17 mouse cellular contexts compared by ENCODE assay signal in genomic region chr12:28800891-28801290, GRCm38 (mm10). TPM values are rescaled to one million over a fixed set of nuclear protein-coding genes. Genes with fewer than 3 reads are reported as not detected.
DNase-seq lines count a peak whose midpoint lies in the region; ATAC-seq and TF ChIP-seq lines count a peak whose summit lies in the region.
"Had no signal": no experiment of that assay in that cellular context is flagged by ENCODE, and none has a peak within 500 bp of the region (broad histone marks: within the 10 kb centered on the region; RNA-seq: fewer than 3 reads in every experiment).

No protein-coding gene starts in this region.

- H3K9ac ChIP-seq in forebrain, embryonic 12.5 days, result no peak overlapping the region; the same call in 1 of the 2 replicates
- no peak overlapping the region for H3K9ac ChIP-seq in forebrain, embryonic 11.5 days (ENCODE audit: low read length)
- 0 out of 2 replicates have a peak overlapping the region, but pooled peaks have one; percentile 8 for H3K9ac ChIP-seq in liver, adult 2 months (ENCODE audit: low read depth, low read length)
- H3K9ac ChIP-seq in liver, embryonic 11.5 days (ENCODE audit: low read depth, low read length), result no peak overlapping the region
- H3K9ac ChIP-seq in limb, embryonic 13.5 days, result no peak overlapping the region
- H3K9ac ChIP-seq: limb, embryonic 15.5 days had no signal

- no peak for TF ChIP-seq POLR2A in liver, adult 2 months (IDR thresholded peaks at IDR 0.05; ENCODE audit: extremely low read depth, insufficient read depth, low read length)

- no peak for DNase-seq in forebrain, embryonic 11.5 days (ENCODE audit: low spot score)
- peak; percentile 95 for DNase-seq in liver, adult 2 months (ENCODE audit: extremely low read depth, low read depth, low spot score)
- no peak for DNase-seq in liver, embryonic 11.5 days (ENCODE audit: low spot score)
- peak; percentile 85 for DNase-seq in A20 (ENCODE audit: low read depth, low spot score)
- DNase-seq in kidney, postnatal 10 days, result no peak
- DNase-seq: adrenal gland, postnatal 10 days; cerebellum, adult 11 months; heart, adult 2 months; kidney, adult 11 months; lung, adult 2 months; right cerebral cortex, postnatal 25 days; thymus, postnatal 25 days had no signal

- H3K4me1 ChIP-seq in forebrain, embryonic 12.5 days, result peaks cover 43% of the 10 kb centered on the region
- H3K4me1 ChIP-seq in forebrain, embryonic 11.5 days (replicated peaks; ENCODE audit: control insufficient read depth, insufficient read depth, low read length), result peaks cover 10% of the 10 kb centered on the region
- peaks cover 30% of the 10 kb centered on the region for H3K4me1 ChIP-seq in liver, adult 2 months (ENCODE audit: control insufficient read depth, insufficient read depth, low read length)
- peaks cover 27% of the 10 kb centered on the region for H3K4me1 ChIP-seq in liver, embryonic 11.5 days (replicated peaks; ENCODE audit: control insufficient read depth, insufficient read depth, low read length)
- peaks cover 34% of the 10 kb centered on the region for H3K4me1 ChIP-seq in limb, embryonic 13.5 days

- WGBS in forebrain, embryonic 12.5 days, result 94% methylated on average over 3 of the region's 3 CpGs
- 91% methylated on average over 3 of the region's 3 CpGs for WGBS in forebrain, embryonic 11.5 days
- 28% methylated on average over 3 of the region's 3 CpGs for WGBS in liver, adult 2 months
- WGBS in liver, embryonic 11.5 days, result 89% methylated on average over 3 of the region's 3 CpGs
- 67% methylated on average over 3 of the region's 3 CpGs for WGBS in limb, embryonic 13.5 days

- TF ChIP-seq CTCF in liver, adult 2 months (IDR thresholded peaks at IDR 0.05; ENCODE audit: low read depth, low read length), result no peak

- no peaks in the 10 kb centered on the region for H3K27me3 ChIP-seq in forebrain, embryonic 12.5 days
- H3K27me3 ChIP-seq in forebrain, embryonic 11.5 days (ENCODE audit: control insufficient read depth, insufficient read depth, low read length), result no peaks in the 10 kb centered on the region
- H3K27me3 ChIP-seq in liver, adult 2 months (ENCODE audit: control insufficient read depth, insufficient read depth, low read length), result no peaks in the 10 kb centered on the region
- no peaks in the 10 kb centered on the region for H3K27me3 ChIP-seq in liver, embryonic 11.5 days (replicated peaks; ENCODE audit: control insufficient read depth, insufficient read depth, low read length)
- no peaks in the 10 kb centered on the region for H3K27me3 ChIP-seq in limb, embryonic 13.5 days
- H3K27me3 ChIP-seq: limb, embryonic 15.5 days had no signal

- ATAC-seq in forebrain, embryonic 12.5 days (ENCODE audit: low FRiP score), result no peak
- ATAC-seq in forebrain, embryonic 11.5 days (replicated peaks; ENCODE audit: low FRiP score), result no peak
- no peak for ATAC-seq in liver, embryonic 11.5 days (replicated peaks; ENCODE audit: low FRiP score)
- no peak for ATAC-seq in limb, embryonic 13.5 days (ENCODE audit: low FRiP score, low read depth)
- ATAC-seq: activated CD4-positive, CD25-positive, alpha-beta regulatory T cell, adult 4 months had no signal

- no peak overlapping the region for H3K4me2 ChIP-seq in forebrain, embryonic 12.5 days
- H3K4me2 ChIP-seq in forebrain, embryonic 11.5 days (ENCODE audit: low read depth, low read length, severe bottlenecking), result no peak overlapping the region
- no peak overlapping the region for H3K4me2 ChIP-seq in liver, embryonic 11.5 days
- H3K4me2 ChIP-seq in limb, embryonic 13.5 days (replicated peaks), result no peak overlapping the region
- H3K4me2 ChIP-seq: limb, embryonic 15.5 days had no signal

- no peaks in the 10 kb centered on the region; the same call in 1 of the 2 replicates for H3K79me2 ChIP-seq in liver, adult 2 months (ENCODE audit: control insufficient read depth, insufficient read depth, low read length)

- H3K36me3 ChIP-seq in forebrain, embryonic 12.5 days (replicated peaks), result no peaks in the 10 kb centered on the region
- no peaks in the 10 kb centered on the region for H3K36me3 ChIP-seq in forebrain, embryonic 11.5 days (ENCODE audit: control insufficient read depth, insufficient read depth, low read length)
- H3K36me3 ChIP-seq in liver, adult 2 months (ENCODE audit: control insufficient read depth, insufficient read depth, low read length), result no peaks in the 10 kb centered on the region
- no peaks in the 10 kb centered on the region; the same call in 1 of the 2 replicates for H3K36me3 ChIP-seq in liver, embryonic 11.5 days (ENCODE audit: control insufficient read depth, insufficient read depth, low read length)
- no peaks in the 10 kb centered on the region; the same call in 1 of the 2 replicates for H3K36me3 ChIP-seq in limb, embryonic 13.5 days
- H3K36me3 ChIP-seq: limb, embryonic 15.5 days had no signal

- H3K27ac ChIP-seq in forebrain, embryonic 12.5 days, result peak overlapping the region; percentile 78
- no peak overlapping the region for H3K27ac ChIP-seq in forebrain, embryonic 11.5 days (ENCODE audit: low read depth, low read length)
- peak overlapping the region; percentile 67 for H3K27ac ChIP-seq in liver, adult 2 months (replicated peaks; ENCODE audit: insufficient read depth, low read depth, low read length)
- H3K27ac ChIP-seq in liver, embryonic 11.5 days (ENCODE audit: low read depth, low read length), result no peak overlapping the region
- H3K27ac ChIP-seq in limb, embryonic 13.5 days, result peak overlapping the region; percentile 61; the same call in 1 of the 2 replicates
- H3K27ac ChIP-seq: heart, adult 2 months; limb, embryonic 15.5 days had no signal

- H3K4me3 ChIP-seq in forebrain, embryonic 12.5 days (replicated peaks), result no peak overlapping the region
- no peak overlapping the region for H3K4me3 ChIP-seq in forebrain, embryonic 11.5 days (ENCODE audit: low read depth, low read length)
- H3K4me3 ChIP-seq in liver, adult 2 months (ENCODE audit: insufficient read depth, low read depth, low read length), result peak overlapping the region; percentile 30; the same call in 1 of the 2 replicates
- no peak overlapping the region for H3K4me3 ChIP-seq in liver, embryonic 11.5 days (ENCODE audit: low read depth, low read length)
- H3K4me3 ChIP-seq in limb, embryonic 13.5 days, result no peak overlapping the region
- H3K4me3 ChIP-seq: heart, adult 2 months; limb, embryonic 15.5 days; myocyte had no signal

- H3K9me3 ChIP-seq in forebrain, embryonic 12.5 days, result no peaks in the 10 kb centered on the region
- no peaks in the 10 kb centered on the region for H3K9me3 ChIP-seq in forebrain, embryonic 11.5 days (ENCODE audit: control insufficient read depth, low read length)
- H3K9me3 ChIP-seq in liver, embryonic 11.5 days (ENCODE audit: control insufficient read depth, low read length), result no peaks in the 10 kb centered on the region
- no peaks in the 10 kb centered on the region; the same call in 1 of the 2 replicates for H3K9me3 ChIP-seq in limb, embryonic 13.5 days
- H3K9me3 ChIP-seq: limb, embryonic 15.5 days had no signal

RNA-seq across cellular contexts. Expression of gene Eipr1, which starts 49.3 kb away (rescaled TPM):
- polyA plus RNA-seq in forebrain, embryonic 12.5 days (2016; fragmentation: Nextera tagmentation; extraction: Ambion mirVana), result 43.0 and 45.8 TPM in 2 replicates
- polyA plus RNA-seq in forebrain, embryonic 11.5 days (2014; fragmentation: Nextera tagmentation; extraction: Ambion mirVana), result 36.3 and 40.3 TPM in 2 replicates
- 6.7 and 9.0 TPM in 2 replicates for total RNA-seq in liver, adult 2 months (2014; rRNA removed)
- 16.6 and 18.1 TPM in 2 replicates for polyA plus RNA-seq in liver, adult 2 months (2012; rRNA removed)
- 39.8 and 40.0 TPM in 2 replicates for polyA plus RNA-seq in liver, embryonic 11.5 days (2014; fragmentation: Nextera tagmentation; extraction: Ambion mirVana)
- 31.0 and 33.3 TPM in 2 replicates for polyA plus RNA-seq in limb, embryonic 13.5 days (2015; fragmentation: Nextera tagmentation; extraction: Ambion mirVana)

RNA-seq across cellular contexts. Expression of gene Trappc12, which starts 50.6 kb away (rescaled TPM):
- polyA plus RNA-seq in forebrain, embryonic 12.5 days (2016; fragmentation: Nextera tagmentation; extraction: Ambion mirVana), result 40.4 and 41.5 TPM in 2 replicates
- 40.0 and 40.1 TPM in 2 replicates for polyA plus RNA-seq in forebrain, embryonic 11.5 days (2014; fragmentation: Nextera tagmentation; extraction: Ambion mirVana)
- 17.2 and 18.1 TPM in 2 replicates for total RNA-seq in liver, adult 2 months (2014; rRNA removed)
- polyA plus RNA-seq in liver, adult 2 months (2012; rRNA removed), result 13.1 and 14.3 TPM in 2 replicates
- polyA plus RNA-seq in liver, embryonic 11.5 days (2014; fragmentation: Nextera tagmentation; extraction: Ambion mirVana), result 43.2 and 44.2 TPM in 2 replicates
- 40.9 and 42.2 TPM in 2 replicates for polyA plus RNA-seq in limb, embryonic 13.5 days (2015; fragmentation: Nextera tagmentation; extraction: Ambion mirVana)

Comparison
In these comparisons a context has a peak if more than half of its experiments do, and no peak if none do; other contexts are left out.
1. H3K27ac ChIP-seq: peak in forebrain, embryonic 12.5 days (single experiment), liver, adult 2 months (single experiment) and limb, embryonic 13.5 days (single experiment); none in forebrain, embryonic 11.5 days (single experiment) and liver, embryonic 11.5 days (single experiment).
2. DNase-seq: peak in liver, adult 2 months (single experiment) and A20 (single experiment); none in forebrain, embryonic 11.5 days (single experiment), liver, embryonic 11.5 days (single experiment) and kidney, postnatal 10 days (single experiment).